Mouse (Mus musculus) MEL (cell line): ENCODE measurements around the gene Milr1.
A peak's percentile ranks its signal among the peaks of the same experiment; 100 is the strongest.

Source experiments
- CTCF ChIP-seq, 3 experiments: IDR thresholded peaks in 2 of 3; conservative IDR thresholded peaks in 1 of 3; 2 replicates each; pipeline ENCODE4 v1.5.1; 2011 to 2012; ENCODE audit warnings: low read length in 3 of 3, low read depth in 2 of 3, mild to moderate bottlenecking in 2 of 3, improper control_type of control experiment in 1 of 3, inconsistent platforms in 1 of 3, mixed read lengths in 1 of 3, moderate library complexity in 1 of 3; ENCODE audit not compliant: control insufficient read depth in 1 of 3, insufficient read depth in 1 of 3, poor library complexity in 1 of 3, severe bottlenecking in 1 of 3
- E2F4 ChIP-seq: IDR thresholded peaks from 2 replicates; pipeline ENCODE4 v1.6.1; 2011; ENCODE audit warnings: low read depth, low read length, improper control_type of control experiment, borderline replicate concordance
- EP300 ChIP-seq, 2 experiments: IDR thresholded peaks; 2 replicates each; pipeline ENCODE4 v1.6.1; 2011; ENCODE audit warnings: improper control_type of control experiment in 2 of 2, low read length in 2 of 2, low read depth in 1 of 2, mild to moderate bottlenecking in 1 of 2

GRCm38 (mm10) chr11:106744949-106745348, 6.1 kb upstream of the Milr1 start:
- TF ChIP-seq CTCF (IDR thresholded peaks at IDR 0.05 in 2 of 3, conservative IDR thresholded peaks at IDR 0.05 in 1 of 3; ENCODE audit: control insufficient read depth in 1 of 3, insufficient read depth in 1 of 3, low read depth in 2 of 3, low read length in 3 of 3, poor library complexity in 1 of 3, severe bottlenecking in 1 of 3) (peak; percentile 60 to 80 (median 62)), EP300 (IDR thresholded peaks at IDR 0.05; ENCODE audit: low read depth in 1 of 2, low read length in 2 of 2) (no peak), E2F4 (no peak)
